Mouse (Mus musculus) midbrain, embryonic 10.5 days (tissue): ENCODE data around the gene Iqsec1. TPM values are rescaled to one million over a fixed set of nuclear protein-coding genes. Genes with fewer than 3 reads are reported as not detected.

ENCODE experiments used
- DNase-seq: peaks from one replicate; pipeline ENCODE4 v3.0.0-alpha.2; 2017; ENCODE audit warnings: low spot score
- H3K27ac ChIP-seq: fragments of 300-500 bp; sonication (generic); replicated peaks from 2 replicates; pipeline ENCODE4 v1.5.1; 2016; ENCODE audit warnings: mild to moderate bottlenecking
- H3K27me3 ChIP-seq: fragments of 300-500 bp; sonication (generic); 2 replicates; pipeline ENCODE4 v1.6.1; 2016; ENCODE audit warnings: low read depth, mild to moderate bottlenecking; ENCODE audit not compliant: poor library complexity, severe bottlenecking
- H3K36me3 ChIP-seq: fragments of 300-500 bp; sonication (generic); 2 replicates; pipeline ENCODE4 v1.6.1; 2016; ENCODE audit warnings: mild to moderate bottlenecking, moderate library complexity
- H3K4me1 ChIP-seq: fragments of 300-500 bp; sonication (generic); 2 replicates; pipeline ENCODE4 v1.6.1; 2016
- H3K4me3 ChIP-seq: fragments of 300-500 bp; sonication (generic); 2 replicates; pipeline ENCODE4 v1.5.1; 2016; ENCODE audit warnings: mild to moderate bottlenecking, moderate library complexity
- H3K9me3 ChIP-seq: fragments of 300-500 bp; sonication (generic); replicated peaks from 2 replicates; pipeline ENCODE4 v1.6.1; 2016; ENCODE audit warnings: mild to moderate bottlenecking
- whole genome bisulfite sequencing: fragments of 180-500 bp; shearing (Covaris S2); methylation state at CpG from one replicate; pipeline ENCODE4 v1.1.7; 2016; 5-methylcytosine and 5-hydroxymethylcytosine counted together
- polyA plus RNA-seq: library from polyadenylated mRNA; unstranded; fragments of >200 nt; fragmentation: Nextera tagmentation; extraction: Ambion mirVana; gene quantifications from 2 replicates; pipeline ENCODE4 v1.2.1, GENCODE M21; 2016

Gene Iqsec1
- 9.3 and 10.7 TPM in 2 replicates for polyA plus RNA-seq

- peak; percentile 98 for DNase-seq
- H3K4me1 ChIP-seq: peaks cover 51% of the 10 kb centered on the region
- under 1% methylated on average over 39 of the region's 39 CpGs for WGBS
- peaks cover 26% of the 10 kb centered on the region for H3K27me3 ChIP-seq
- peak within 1 kb of the TSS; percentile 85 for H3K27ac ChIP-seq
- no peaks in the 10 kb centered on the region for H3K36me3 ChIP-seq
- peak within 1 kb of the TSS; percentile 78 for H3K4me3 ChIP-seq
- peaks cover 31% of the 10 kb centered on the region for H3K9me3 ChIP-seq
Measured at GRCm38 (mm10) chr6:90988648-90989317, at the start of gene Iqsec1. Gene Iqsec1, minus strand, starts transcription at chr6:90988685.

- 91% methylated on average over 5 of the region's 5 CpGs for WGBS
- Histone ChIP-seq H3K36me3 (peaks cover 56% of the 10 kb centered on the region), H3K27me3 (no peaks in the 10 kb centered on the region)
Measured at GRCm38 (mm10) chr6:91028256-91028655, 39.8 kb upstream of the Iqsec1 start.

GRCm38 (mm10) chr6:91020810-91021209 is 32.3 kb upstream of the Iqsec1 start:
- Histone ChIP-seq H3K36me3 (peaks cover 63% of the 10 kb centered on the region), H3K27ac (no peak overlapping the region), H3K4me1 (peaks cover 3% of the 10 kb centered on the region; the same call in 1 of the 2 replicates), H3K27me3 (no peaks in the 10 kb centered on the region), H3K4me3 (no peak overlapping the region), H3K9me3 (no peaks in the 10 kb centered on the region)
- 89% methylated on average over 7 of the region's 7 CpGs for WGBS
- DNase-seq: no peak

More at GRCm38 (mm10) chr6:91028256-91028655, 39.8 kb upstream of the Iqsec1 start:
- Histone ChIP-seq H3K9me3 (no peaks in the 10 kb centered on the region), H3K4me3 (no peak overlapping the region), H3K4me1 (peaks cover 6% of the 10 kb centered on the region), H3K27ac (no peak overlapping the region)
- DNase-seq: no peak

GRCm38 (mm10) chr6:91016600-91017230 is 28.2 kb upstream of the Iqsec1 start:
- Histone ChIP-seq H3K9me3 (no peaks in the 10 kb centered on the region), H3K4me1 (peaks cover 31% of the 10 kb centered on the region), H3K27ac (no peak overlapping the region), H3K4me3 (no peak overlapping the region), H3K36me3 (peaks cover 64% of the 10 kb centered on the region), H3K27me3 (no peaks in the 10 kb centered on the region)
- DNase-seq: no peak
- WGBS: 86% methylated on average over 7 of the region's 7 CpGs

- Histone ChIP-seq H3K27me3 (no peaks in the 10 kb centered on the region), H3K36me3 (peaks cover 44% of the 10 kb centered on the region), H3K4me1 (peaks cover 31% of the 10 kb centered on the region), H3K4me3 (no peak overlapping the region), H3K9me3 (no peaks in the 10 kb centered on the region), H3K27ac (peak overlapping the region; percentile 60)
- WGBS: 63% methylated on average over 9 of the region's 9 CpGs
- DNase-seq: peak; percentile 60
Measured at GRCm38 (mm10) chr6:91014198-91014958, 25.9 kb upstream of the Iqsec1 start.

- DNase-seq: no peak
- Histone ChIP-seq H3K4me1 (peaks cover 31% of the 10 kb centered on the region), H3K9me3 (no peaks in the 10 kb centered on the region), H3K27ac (0 out of 2 replicates have a peak overlapping the region, but pooled peaks have one; percentile 19), H3K4me3 (no peak overlapping the region), H3K27me3 (no peaks in the 10 kb centered on the region), H3K36me3 (peaks cover 32% of the 10 kb centered on the region)
- WGBS: 84% methylated on average over 3 of the region's 3 CpGs
Measured at GRCm38 (mm10) chr6:91012458-91012857, 24.0 kb upstream of the Iqsec1 start.

GRCm38 (mm10) chr6:91011568-91011967 is 23.1 kb upstream of the Iqsec1 start:
- Histone ChIP-seq H3K4me3 (no peak overlapping the region), H3K27ac (no peak overlapping the region), H3K9me3 (no peaks in the 10 kb centered on the region), H3K4me1 (peaks cover 31% of the 10 kb centered on the region), H3K36me3 (peaks cover 23% of the 10 kb centered on the region), H3K27me3 (no peaks in the 10 kb centered on the region)
- 72% methylated on average over 4 of the region's 4 CpGs for WGBS
- DNase-seq: no peak

GRCm38 (mm10) chr6:91008284-91008830 is 19.9 kb upstream of the Iqsec1 start:
- WGBS: 81% methylated on average over 3 of the region's 3 CpGs
- H3K4me1 ChIP-seq: peaks cover 10% of the 10 kb centered on the region
- DNase-seq: no peak
- peaks cover 8% of the 10 kb centered on the region; the same call in 1 of the 2 replicates for H3K36me3 ChIP-seq
- no peaks in the 10 kb centered on the region for H3K9me3 ChIP-seq
- H3K27ac ChIP-seq: no peak overlapping the region
- H3K4me3 ChIP-seq: no peak overlapping the region
- no peaks in the 10 kb centered on the region for H3K27me3 ChIP-seq

- 79% methylated on average over 2 of the region's 2 CpGs for WGBS
- no peaks in the 10 kb centered on the region for H3K9me3 ChIP-seq
- peaks cover 6% of the 10 kb centered on the region for H3K4me1 ChIP-seq
- no peaks in the 10 kb centered on the region for H3K27me3 ChIP-seq
- no peak overlapping the region for H3K4me3 ChIP-seq
- no peak overlapping the region for H3K27ac ChIP-seq
- DNase-seq: no peak
- H3K36me3 ChIP-seq: 0 out of 2 replicates have a peak, but pooled peaks cover 1% of the 10 kb centered on the region
Measured at GRCm38 (mm10) chr6:91007207-91007606, 18.7 kb upstream of the Iqsec1 start.

- Histone ChIP-seq H3K27ac (no peak overlapping the region), H3K36me3 (no peaks in the 10 kb centered on the region), H3K4me1 (peaks cover 19% of the 10 kb centered on the region), H3K9me3 (no peaks in the 10 kb centered on the region), H3K4me3 (no peak overlapping the region), H3K27me3 (peaks cover 27% of the 10 kb centered on the region; the same call in 1 of the 2 replicates)
- DNase-seq: no peak
- WGBS: 84% methylated on average over 2 of the region's 2 CpGs
Measured at GRCm38 (mm10) chr6:91004157-91004556, 15.7 kb upstream of the Iqsec1 start.

- WGBS: 30% methylated on average over 3 of the region's 3 CpGs
- Histone ChIP-seq H3K36me3 (no peaks in the 10 kb centered on the region), H3K27ac (no peak overlapping the region), H3K27me3 (peaks cover 29% of the 10 kb centered on the region; the same call in 1 of the 2 replicates), H3K4me1 (peaks cover 19% of the 10 kb centered on the region), H3K4me3 (no peak overlapping the region), H3K9me3 (no peaks in the 10 kb centered on the region)
- no peak for DNase-seq
Measured at GRCm38 (mm10) chr6:91003310-91003995, 15.0 kb upstream of the Iqsec1 start.

- Histone ChIP-seq H3K9me3 (no peaks in the 10 kb centered on the region), H3K27me3 (peaks cover 29% of the 10 kb centered on the region; the same call in 1 of the 2 replicates), H3K4me1 (peaks cover 19% of the 10 kb centered on the region), H3K36me3 (no peaks in the 10 kb centered on the region), H3K4me3 (no peak overlapping the region), H3K27ac (no peak overlapping the region)
- DNase-seq: no peak
- 39% methylated on average over 7 of the region's 7 CpGs for WGBS
Measured at GRCm38 (mm10) chr6:91001566-91001965, 13.1 kb upstream of the Iqsec1 start.
